Mouse (Mus musculus): Measurements from ENCODE around the gene Arhgap15. TPM values are rescaled to one million over a fixed set of nuclear protein-coding genes. Genes with fewer than 3 reads are reported as not detected.

The Arhgap15 gene
- polyA plus RNA-seq, 1 experiment = 1.7 TPM

GRCm38 (mm10) chr2:44142152-44142551 lies 393.5 kb downstream of the Arhgap15 start:
- H3K27ac ChIP-seq (ENCODE audit: insufficient read depth, low read depth, low read length) = peak overlapping the region; percentile 81
- no peaks in the 10 kb centered on the region for H3K4me1 ChIP-seq (ENCODE audit: control insufficient read depth, insufficient read depth, low read length)
- DNase-seq = peak; percentile 87
- H3K27me3 ChIP-seq (replicated peaks; ENCODE audit: control insufficient read depth, insufficient read depth, low read length) = no peaks in the 10 kb centered on the region
- 42% methylated on average over 9 of the region's 9 CpGs for WGBS
- TF ChIP-seq CTCF (conservative IDR thresholded peaks at IDR 0.05; ENCODE audit: insufficient read depth, insufficient read length, low read depth, low read length) (no peak), POLR2A (IDR thresholded peaks at IDR 0.05; ENCODE audit: low read depth, low read length) (no peak)
- no peaks in the 10 kb centered on the region for H3K36me3 ChIP-seq (ENCODE audit: control insufficient read depth, insufficient read depth, low read length)
- no peak overlapping the region for H3K4me3 ChIP-seq (ENCODE audit: insufficient read depth, low read depth, low read length)

GRCm38 (mm10) chr2:44142611-44143010 lies 394.0 kb downstream of the Arhgap15 start:
- H3K4me1 ChIP-seq (ENCODE audit: control insufficient read depth, insufficient read depth, low read length) = no peaks in the 10 kb centered on the region
- no peak overlapping the region for H3K4me3 ChIP-seq (ENCODE audit: insufficient read depth, low read depth, low read length)
- no peaks in the 10 kb centered on the region for H3K36me3 ChIP-seq (ENCODE audit: control insufficient read depth, insufficient read depth, low read length)
- no peaks in the 10 kb centered on the region for H3K27me3 ChIP-seq (replicated peaks; ENCODE audit: control insufficient read depth, insufficient read depth, low read length)
- DNase-seq = peak; percentile 91
- no peak for TF ChIP-seq POLR2A (IDR thresholded peaks at IDR 0.05; ENCODE audit: low read depth, low read length)
- no peak for TF ChIP-seq CTCF (conservative IDR thresholded peaks at IDR 0.05; ENCODE audit: insufficient read depth, insufficient read length, low read depth, low read length)
- H3K27ac ChIP-seq (ENCODE audit: insufficient read depth, low read depth, low read length) = peak overlapping the region; percentile 96
- WGBS = 55% methylated on average over 5 of the region's 5 CpGs

- peak; percentile 57 for DNase-seq
- peak overlapping the region; percentile 83 for H3K27ac ChIP-seq (ENCODE audit: insufficient read depth, low read depth, low read length)
- H3K27me3 ChIP-seq (replicated peaks; ENCODE audit: control insufficient read depth, insufficient read depth, low read length) = no peaks in the 10 kb centered on the region
- TF ChIP-seq CTCF (conservative IDR thresholded peaks at IDR 0.05; ENCODE audit: insufficient read depth, insufficient read length, low read depth, low read length) = no peak
- TF ChIP-seq POLR2A (IDR thresholded peaks at IDR 0.05; ENCODE audit: low read depth, low read length) = no peak
- no peak overlapping the region for H3K4me3 ChIP-seq (ENCODE audit: insufficient read depth, low read depth, low read length)
- H3K36me3 ChIP-seq (ENCODE audit: control insufficient read depth, insufficient read depth, low read length) = no peaks in the 10 kb centered on the region
- WGBS = 75% methylated on average over 7 of the region's 7 CpGs
- H3K4me1 ChIP-seq (ENCODE audit: control insufficient read depth, insufficient read depth, low read length) = no peaks in the 10 kb centered on the region
Observed at GRCm38 (mm10) chr2:44146124-44146981, 397.7 kb downstream of the Arhgap15 start.

GRCm38 (mm10) chr2:44147486-44147885 lies 398.9 kb downstream of the Arhgap15 start:
- Histone ChIP-seq H3K27me3 (replicated peaks; ENCODE audit: control insufficient read depth, insufficient read depth, low read length) (no peaks in the 10 kb centered on the region), H3K27ac (ENCODE audit: insufficient read depth, low read depth, low read length) (peak overlapping the region; percentile 60; the same call in 1 of the 2 replicates), H3K4me1 (ENCODE audit: control insufficient read depth, insufficient read depth, low read length) (no peaks in the 10 kb centered on the region), H3K36me3 (ENCODE audit: control insufficient read depth, insufficient read depth, low read length) (no peaks in the 10 kb centered on the region), H3K4me3 (ENCODE audit: insufficient read depth, low read depth, low read length) (no peak overlapping the region)
- TF ChIP-seq CTCF (conservative IDR thresholded peaks at IDR 0.05; ENCODE audit: insufficient read depth, insufficient read length, low read depth, low read length) (no peak), POLR2A (IDR thresholded peaks at IDR 0.05; ENCODE audit: low read depth, low read length) (no peak)
- DNase-seq = peak; percentile 50
- 64% methylated on average over 5 of the region's 5 CpGs for WGBS

GRCm38 (mm10) chr2:44147971-44148370 lies 399.3 kb downstream of the Arhgap15 start:
- TF ChIP-seq CTCF (conservative IDR thresholded peaks at IDR 0.05; ENCODE audit: insufficient read depth, insufficient read length, low read depth, low read length) = no peak
- TF ChIP-seq POLR2A (IDR thresholded peaks at IDR 0.05; ENCODE audit: low read depth, low read length) = no peak
- peak; percentile 32 for DNase-seq
- no peaks in the 10 kb centered on the region for H3K36me3 ChIP-seq (ENCODE audit: control insufficient read depth, insufficient read depth, low read length)
- H3K4me3 ChIP-seq (ENCODE audit: insufficient read depth, low read depth, low read length) = no peak overlapping the region
- H3K27me3 ChIP-seq (replicated peaks; ENCODE audit: control insufficient read depth, insufficient read depth, low read length) = no peaks in the 10 kb centered on the region
- WGBS = 58% methylated on average over 7 of the region's 7 CpGs
- H3K4me1 ChIP-seq (ENCODE audit: control insufficient read depth, insufficient read depth, low read length) = no peaks in the 10 kb centered on the region
- peak overlapping the region; percentile 87 for H3K27ac ChIP-seq (ENCODE audit: insufficient read depth, low read depth, low read length)

- Histone ChIP-seq H3K27ac (ENCODE audit: insufficient read depth, low read depth, low read length) (peak overlapping the region; percentile 89), H3K4me3 (ENCODE audit: insufficient read depth, low read depth, low read length) (no peak overlapping the region), H3K4me1 (ENCODE audit: control insufficient read depth, insufficient read depth, low read length) (no peaks in the 10 kb centered on the region), H3K27me3 (replicated peaks; ENCODE audit: control insufficient read depth, insufficient read depth, low read length) (no peaks in the 10 kb centered on the region), H3K36me3 (ENCODE audit: control insufficient read depth, insufficient read depth, low read length) (no peaks in the 10 kb centered on the region)
- WGBS = 63% methylated on average over 7 of the region's 7 CpGs
- TF ChIP-seq POLR2A (IDR thresholded peaks at IDR 0.05; ENCODE audit: low read depth, low read length) (no peak), CTCF (conservative IDR thresholded peaks at IDR 0.05; ENCODE audit: insufficient read depth, insufficient read length, low read depth, low read length) (no peak)
- no peak for DNase-seq
Observed at GRCm38 (mm10) chr2:44148550-44149100, 400.0 kb downstream of the Arhgap15 start.

- Histone ChIP-seq H3K27ac (ENCODE audit: insufficient read depth, low read depth, low read length) (no peak overlapping the region), H3K27me3 (replicated peaks; ENCODE audit: control insufficient read depth, insufficient read depth, low read length) (no peaks in the 10 kb centered on the region), H3K36me3 (ENCODE audit: control insufficient read depth, insufficient read depth, low read length) (no peaks in the 10 kb centered on the region), H3K4me3 (ENCODE audit: insufficient read depth, low read depth, low read length) (no peak overlapping the region), H3K4me1 (ENCODE audit: control insufficient read depth, insufficient read depth, low read length) (no peaks in the 10 kb centered on the region)
- WGBS = 90% methylated on average over 1 of the region's 1 CpGs
- TF ChIP-seq CTCF (conservative IDR thresholded peaks at IDR 0.05; ENCODE audit: insufficient read depth, insufficient read length, low read depth, low read length) (no peak), POLR2A (IDR thresholded peaks at IDR 0.05; ENCODE audit: low read depth, low read length) (no peak)
- DNase-seq = no peak
Observed at GRCm38 (mm10) chr2:44152301-44152700, 403.7 kb downstream of the Arhgap15 start.

Data from kidney, adult 2 months (tissue).